Mouse (Mus musculus) midbrain, embryonic 14.5 days (tissue): Measurements from ENCODE around the gene Usp49. TPM values are rescaled to one million over a fixed set of nuclear protein-coding genes. Genes with fewer than 3 reads are reported as not detected.

Experiments used
- ATAC-seq: fragments of 200-750 bp; cut with Nextera tagmentation; 2 replicates; pipeline ENCODE4 v1.8.0; 2017; ENCODE audit warnings: moderate number of reproducible peaks, moderate library complexity; ENCODE audit not compliant: low FRiP score, low TSS enrichment
- DNase-seq: peaks from one replicate; pipeline ENCODE4 v3.0.0-alpha.2; 2015
- H3K27ac ChIP-seq: fragments of 300-500 bp; sonication (generic); replicated peaks from 2 replicates; pipeline ENCODE4 v1.5.1; 2014; ENCODE audit warnings: mild to moderate bottlenecking, low read depth, low read length, moderate library complexity
- H3K27me3 ChIP-seq: fragments of 300-500 bp; sonication (generic); 2 replicates; pipeline ENCODE4 v1.6.1; 2014; ENCODE audit warnings: low read length, control low read depth, mixed read lengths; ENCODE audit not compliant: control insufficient read depth, insufficient read depth
- H3K36me3 ChIP-seq: fragments of 300-500 bp; sonication (generic); 2 replicates; pipeline ENCODE4 v1.6.1; 2014; ENCODE audit warnings: low read length, control low read depth; ENCODE audit not compliant: control insufficient read depth, insufficient read depth
- H3K4me1 ChIP-seq: fragments of 300-500 bp; sonication (generic); 2 replicates; pipeline ENCODE4 v1.6.1; 2014; ENCODE audit warnings: mild to moderate bottlenecking, antibody characterized with exemption, low read length, control low read depth; ENCODE audit not compliant: control insufficient read depth, insufficient read depth
- H3K4me2 ChIP-seq: fragments of 300-500 bp; sonication (generic); 2 replicates; pipeline ENCODE4 v1.6.1; 2014; ENCODE audit warnings: mild to moderate bottlenecking, low read length, moderate library complexity
- H3K4me3 ChIP-seq: fragments of 300-500 bp; sonication (generic); replicated peaks from 2 replicates; pipeline ENCODE4 v1.5.1; 2014; ENCODE audit warnings: low read depth, low read length
- H3K9ac ChIP-seq: fragments of 300-500 bp; sonication (generic); replicated peaks from 2 replicates; pipeline ENCODE4 v1.6.1; 2014; ENCODE audit warnings: mild to moderate bottlenecking, low read length, moderate library complexity
- H3K9me3 ChIP-seq: fragments of 300-500 bp; sonication (generic); 2 replicates; pipeline ENCODE4 v1.6.1; 2016; ENCODE audit warnings: low read length, control low read depth, mixed read lengths; ENCODE audit not compliant: control insufficient read depth
- WGBS: fragments of 180-500 bp; shearing (Covaris S2); extraction: QIAGEN DNeasy Blood & Tissue Kit; methylation state at CpG from one replicate; pipeline ENCODE4 v1.1.7; 2014; 5-methylcytosine and 5-hydroxymethylcytosine counted together
- polyA plus RNA-seq: library from polyadenylated mRNA; unstranded; fragments of >200 nt; fragmentation: Nextera tagmentation; extraction: Ambion mirVana; gene quantifications from 2 replicates; pipeline ENCODE4 v1.2.1, GENCODE M21; 2014

Gene Usp49
- polyA plus RNA-seq, result 7.5 and 7.6 TPM in 2 replicates

GRCm38 (mm10) chr17:47630678-47631065, at the start of gene Usp49:
Usp49 (plus strand) TSS chr17:47630690.
- no peak for DNase-seq
- 2% methylated on average over 3 of the region's 3 CpGs for WGBS
- no peak for ATAC-seq

GRCm38 (mm10) chr17:47580962-47581361, 49.5 kb upstream of the Usp49 start:
- WGBS, result 94% methylated on average over 4 of the region's 4 CpGs
- no peaks in the 10 kb centered on the region for H3K9me3 ChIP-seq
- H3K4me2 ChIP-seq, result no peak overlapping the region
- no peaks in the 10 kb centered on the region for H3K27me3 ChIP-seq
- H3K27ac ChIP-seq, result no peak overlapping the region
- no peak overlapping the region for H3K9ac ChIP-seq
- no peaks in the 10 kb centered on the region for H3K36me3 ChIP-seq
- DNase-seq (no peak), ATAC-seq (no peak)
- H3K4me3 ChIP-seq, result no peak overlapping the region
- no peaks in the 10 kb centered on the region for H3K4me1 ChIP-seq

More at GRCm38 (mm10) chr17:47630678-47631065, at the start of gene Usp49:
- peak within 1 kb of the TSS; percentile 95 for H3K27ac ChIP-seq
- H3K4me1 ChIP-seq, result peaks cover 26% of the 10 kb centered on the region
- no peaks in the 10 kb centered on the region for H3K9me3 ChIP-seq
- peak within 1 kb of the TSS; percentile 67 for H3K4me2 ChIP-seq
- peak within 1 kb of the TSS; percentile 80 for H3K9ac ChIP-seq
- no peaks in the 10 kb centered on the region for H3K27me3 ChIP-seq
- peaks cover 12% of the 10 kb centered on the region for H3K36me3 ChIP-seq
- peak within 1 kb of the TSS; percentile 70 for H3K4me3 ChIP-seq

- H3K27me3 ChIP-seq, result no peaks in the 10 kb centered on the region
- 84% methylated on average over 8 of the region's 8 CpGs for WGBS
- no peaks in the 10 kb centered on the region for H3K9me3 ChIP-seq
- ATAC-seq, result no peak
- H3K4me2 ChIP-seq, result no peak overlapping the region
- no peaks in the 10 kb centered on the region for H3K4me1 ChIP-seq
- no peak for DNase-seq
- H3K9ac ChIP-seq, result no peak overlapping the region
- H3K36me3 ChIP-seq, result no peaks in the 10 kb centered on the region
- H3K27ac ChIP-seq, result no peak overlapping the region
- H3K4me3 ChIP-seq, result no peak overlapping the region
Observed at GRCm38 (mm10) chr17:47588517-47588916, 42.0 kb upstream of the Usp49 start.

- no peak for ATAC-seq
- Histone ChIP-seq H3K36me3 (no peaks in the 10 kb centered on the region), H3K4me3 (no peak overlapping the region), H3K27me3 (no peaks in the 10 kb centered on the region), H3K4me1 (peaks cover 20% of the 10 kb centered on the region), H3K9ac (no peak overlapping the region), H3K27ac (no peak overlapping the region), H3K9me3 (no peaks in the 10 kb centered on the region), H3K4me2 (no peak overlapping the region)
- 93% methylated on average over 3 of the region's 3 CpGs for WGBS
- DNase-seq, result no peak
Observed at GRCm38 (mm10) chr17:47591073-47591472, 39.4 kb upstream of the Usp49 start.

GRCm38 (mm10) chr17:47593215-47593853, 37.2 kb upstream of the Usp49 start:
- H3K4me3 ChIP-seq, result peak overlapping the region; percentile 63
- H3K27ac ChIP-seq, result peak overlapping the region; percentile 71
- no peaks in the 10 kb centered on the region for H3K36me3 ChIP-seq
- WGBS, result 1% methylated on average over 63 of the region's 63 CpGs
- no peaks in the 10 kb centered on the region for H3K9me3 ChIP-seq
- H3K9ac ChIP-seq, result peak overlapping the region; percentile 63
- ATAC-seq (peak; percentile 87), DNase-seq (peak; percentile 96)
- no peaks in the 10 kb centered on the region for H3K27me3 ChIP-seq
- H3K4me1 ChIP-seq, result peaks cover 33% of the 10 kb centered on the region
- H3K4me2 ChIP-seq, result peak overlapping the region; percentile 84

GRCm38 (mm10) chr17:47593854-47594182, 36.7 kb upstream of the Usp49 start:
- no peaks in the 10 kb centered on the region for H3K9me3 ChIP-seq
- H3K4me2 ChIP-seq, result peak overlapping the region; percentile 84
- 0% methylated on average over 13 of the region's 13 CpGs for WGBS
- H3K36me3 ChIP-seq, result no peaks in the 10 kb centered on the region
- DNase-seq (no peak), ATAC-seq (no peak)
- peaks cover 33% of the 10 kb centered on the region for H3K4me1 ChIP-seq
- H3K9ac ChIP-seq, result peak overlapping the region; percentile 63
- H3K27ac ChIP-seq, result peak overlapping the region; percentile 71
- H3K4me3 ChIP-seq, result peak overlapping the region; percentile 63
- no peaks in the 10 kb centered on the region for H3K27me3 ChIP-seq

GRCm38 (mm10) chr17:47594183-47594968, 36.1 kb upstream of the Usp49 start:
- H3K9ac ChIP-seq, result peak overlapping the region; percentile 63
- WGBS, result under 1% methylated on average over 43 of the region's 43 CpGs
- H3K9me3 ChIP-seq, result no peaks in the 10 kb centered on the region
- ATAC-seq, result 0 out of 2 replicates have a peak, but pooled peaks have one; percentile 2
- peak overlapping the region; percentile 63 for H3K4me3 ChIP-seq
- peak; percentile 44 for DNase-seq
- H3K27ac ChIP-seq, result peak overlapping the region; percentile 71
- peak overlapping the region; percentile 84 for H3K4me2 ChIP-seq
- H3K27me3 ChIP-seq, result no peaks in the 10 kb centered on the region
- peaks cover 5% of the 10 kb centered on the region; the same call in 1 of the 2 replicates for H3K36me3 ChIP-seq
- H3K4me1 ChIP-seq, result peaks cover 33% of the 10 kb centered on the region

GRCm38 (mm10) chr17:47594969-47595247, 35.6 kb upstream of the Usp49 start:
- Histone ChIP-seq H3K27me3 (no peaks in the 10 kb centered on the region), H3K4me3 (peak overlapping the region; percentile 63), H3K36me3 (peaks cover 10% of the 10 kb centered on the region), H3K4me2 (peak overlapping the region; percentile 84), H3K4me1 (peaks cover 33% of the 10 kb centered on the region), H3K9ac (peak overlapping the region; percentile 63; the same call in 1 of the 2 replicates), H3K9me3 (no peaks in the 10 kb centered on the region), H3K27ac (peak overlapping the region; percentile 83)
- ATAC-seq (no peak), DNase-seq (peak; percentile 27)
- under 1% methylated on average over 9 of the region's 9 CpGs for WGBS
